Mouse (Mus musculus): Measurements from ENCODE around the gene Trub2.

The Trub2 gene

GRCm38 (mm10) chr2:29773323-29773722 lies 15.0 kb downstream of the Trub2 start:
- DNase-seq (ENCODE audit: low spot score) = no peak

- DNase-seq (ENCODE audit: low spot score) = no peak
Measured at GRCm38 (mm10) chr2:29771611-29772461, 16.5 kb downstream of the Trub2 start.

- no peak for DNase-seq (ENCODE audit: low spot score)
Measured at GRCm38 (mm10) chr2:29770162-29770561, 18.1 kb downstream of the Trub2 start.

- no peak for DNase-seq (ENCODE audit: low spot score)
Measured at GRCm38 (mm10) chr2:29768901-29769300, 19.4 kb downstream of the Trub2 start.

- no peak for DNase-seq (ENCODE audit: low spot score)
Measured at GRCm38 (mm10) chr2:29767976-29768709, 20.2 kb downstream of the Trub2 start.

GRCm38 (mm10) chr2:29764831-29765230 lies 23.5 kb downstream of the Trub2 start:
- peak; percentile 46 for DNase-seq (ENCODE audit: low spot score)

- DNase-seq (ENCODE audit: low spot score) = no peak
Measured at GRCm38 (mm10) chr2:29755693-29756092, 32.6 kb downstream of the Trub2 start.

- DNase-seq (ENCODE audit: low spot score) = no peak
Measured at GRCm38 (mm10) chr2:29752397-29752796, 35.9 kb downstream of the Trub2 start.

- no peak for DNase-seq (ENCODE audit: low spot score)
Measured at GRCm38 (mm10) chr2:29751497-29751896, 36.8 kb downstream of the Trub2 start, which contains the start of gene Gm13420. Gene Gm13420 (minus strand): TSS chr2:29751685.

- DNase-seq (ENCODE audit: low spot score) = no peak
Measured at GRCm38 (mm10) chr2:29748499-29748898, 39.8 kb downstream of the Trub2 start.

GRCm38 (mm10) chr2:29747852-29748251 lies 40.5 kb downstream of the Trub2 start:
- no peak for DNase-seq (ENCODE audit: low spot score)

- no peak for DNase-seq (ENCODE audit: low spot score)
Measured at GRCm38 (mm10) chr2:29747188-29747782, 41.0 kb downstream of the Trub2 start.

- no peak for DNase-seq (ENCODE audit: low spot score)
Measured at GRCm38 (mm10) chr2:29744256-29744655, 44.0 kb downstream of the Trub2 start.

- DNase-seq (ENCODE audit: low spot score) = no peak
Measured at GRCm38 (mm10) chr2:29741207-29741606, 47.1 kb downstream of the Trub2 start.

GRCm38 (mm10) chr2:29739368-29739767 lies 48.9 kb downstream of the Trub2 start:
- no peak for DNase-seq (ENCODE audit: low spot score)

- DNase-seq (ENCODE audit: low spot score) = no peak
Measured at GRCm38 (mm10) chr2:29738799-29739198, 49.5 kb downstream of the Trub2 start.

- DNase-seq (ENCODE audit: low spot score) = no peak
Measured at GRCm38 (mm10) chr2:29737209-29737925, 50.9 kb downstream of the Trub2 start.

GRCm38 (mm10) chr2:29735708-29736107 lies 52.6 kb downstream of the Trub2 start:
- no peak for DNase-seq (ENCODE audit: low spot score)

GRCm38 (mm10) chr2:29733348-29733747 lies 55.0 kb downstream of the Trub2 start:
- no peak for DNase-seq (ENCODE audit: low spot score)

GRCm38 (mm10) chr2:29732559-29732958 lies 55.7 kb downstream of the Trub2 start:
- DNase-seq (ENCODE audit: low spot score) = no peak

- no peak for DNase-seq (ENCODE audit: low spot score)
Measured at GRCm38 (mm10) chr2:29731545-29731944, 56.8 kb downstream of the Trub2 start.

- no peak for DNase-seq (ENCODE audit: low spot score)
Measured at GRCm38 (mm10) chr2:29729500-29729899, 58.8 kb downstream of the Trub2 start.

Measured in ovary, postnatal 10 days (tissue).